In the genomic region with DNA sequence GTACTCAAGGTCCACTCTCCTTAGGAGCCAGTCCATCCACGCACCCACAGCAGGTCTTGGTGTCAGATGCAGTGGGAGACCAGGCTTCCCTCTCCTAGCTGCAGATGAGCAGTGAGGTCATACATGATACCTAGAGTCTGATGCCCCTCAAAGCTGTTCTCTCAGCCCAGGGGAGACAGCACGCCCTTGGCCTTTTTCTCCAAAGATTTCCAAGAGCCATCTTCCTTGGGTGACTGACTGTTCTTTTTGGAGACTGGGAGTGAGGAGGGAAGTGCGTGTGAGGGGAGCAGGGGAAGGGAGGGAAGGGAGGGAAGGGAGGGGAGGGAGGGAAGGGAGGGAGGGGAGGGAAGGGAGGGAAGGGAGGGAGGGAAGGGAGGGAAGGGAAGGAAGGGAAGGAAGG, we compare ENCODE assay signal across 10 mouse cellular contexts.
DNase-seq lines count a peak whose midpoint lies in the region; ATAC-seq and TF ChIP-seq lines count a peak whose summit lies in the region.
"Had no signal": no experiment of that assay in that cellular context is flagged by ENCODE, and none has a peak within 500 bp of the region (broad histone marks: within the 10 kb centered on the region; RNA-seq: fewer than 3 reads in every experiment).

No protein-coding gene starts in this region.

- no peaks in the 10 kb centered on the region for H3K9me3 ChIP-seq in forebrain, embryonic 12.5 days
- no peaks in the 10 kb centered on the region for H3K9me3 ChIP-seq in forebrain, embryonic 16.5 days (ENCODE audit: control insufficient read depth, low read length)
- no peaks in the 10 kb centered on the region for H3K9me3 ChIP-seq in megakaryocyte, embryonic 14.5 days
- H3K9me3 ChIP-seq in hindbrain, embryonic 16.5 days (ENCODE audit: control insufficient read depth, low read length), result no peaks in the 10 kb centered on the region
- H3K9me3 ChIP-seq in stomach, postnatal 0 days (ENCODE audit: control insufficient read depth, low read length), result no peaks in the 10 kb centered on the region

- peaks cover 60% of the 10 kb centered on the region for H3K4me1 ChIP-seq in forebrain, embryonic 12.5 days
- H3K4me1 ChIP-seq in forebrain, embryonic 16.5 days (replicated peaks; ENCODE audit: control insufficient read depth, insufficient read depth, low read length), result peaks cover 38% of the 10 kb centered on the region
- peaks cover 89% of the 10 kb centered on the region for H3K4me1 ChIP-seq in megakaryocyte, embryonic 14.5 days
- H3K4me1 ChIP-seq in hindbrain, embryonic 16.5 days (ENCODE audit: control insufficient read depth, insufficient read depth, low read depth, low read length), result peaks cover 29% of the 10 kb centered on the region
- H3K4me1 ChIP-seq in stomach, postnatal 0 days (replicated peaks; ENCODE audit: control insufficient read depth, insufficient read depth), result peaks cover 2% of the 10 kb centered on the region; the same call in 1 of the 2 replicates

- DNase-seq in stomach, postnatal 0 days (ENCODE audit: low spot score), result no peak
- DNase-seq in kidney, postnatal 36 days, result no peak
- no peak for DNase-seq in embryo, embryonic 10.5 days (ENCODE audit: low spot score)

- WGBS in forebrain, embryonic 12.5 days, result 75% methylated on average over 3 of the region's 3 CpGs
- 88% methylated on average over 3 of the region's 3 CpGs for WGBS in forebrain, embryonic 16.5 days
- 86% methylated on average over 2 of the region's 3 CpGs for WGBS in hindbrain, embryonic 16.5 days
- WGBS in stomach, postnatal 0 days, result 86% methylated on average over 2 of the region's 3 CpGs

- peak overlapping the region; percentile 59; the same call in 1 of the 2 replicates for H3K27ac ChIP-seq in forebrain, embryonic 12.5 days
- no peak overlapping the region for H3K27ac ChIP-seq in forebrain, embryonic 16.5 days (ENCODE audit: low read length)
- peak overlapping the region; percentile 70 for H3K27ac ChIP-seq in hindbrain, embryonic 16.5 days (ENCODE audit: low read depth, low read length)
- peak overlapping the region; percentile 45 for H3K27ac ChIP-seq in stomach, postnatal 0 days (replicated peaks)
- H3K27ac ChIP-seq: macrophage had no signal

- no peaks in the 10 kb centered on the region for H3K27me3 ChIP-seq in forebrain, embryonic 12.5 days
- no peaks in the 10 kb centered on the region for H3K27me3 ChIP-seq in forebrain, embryonic 16.5 days (replicated peaks; ENCODE audit: control insufficient read depth, insufficient read depth, low read length)
- no peaks in the 10 kb centered on the region for H3K27me3 ChIP-seq in megakaryocyte, embryonic 14.5 days (replicated peaks)
- no peaks in the 10 kb centered on the region for H3K27me3 ChIP-seq in hindbrain, embryonic 16.5 days (replicated peaks; ENCODE audit: control insufficient read depth, insufficient read depth, low read length)
- H3K27me3 ChIP-seq in stomach, postnatal 0 days (ENCODE audit: control insufficient read depth, insufficient read depth, low read length), result no peaks in the 10 kb centered on the region
- H3K27me3 ChIP-seq: Patski had no signal

- H3K4me3 ChIP-seq in forebrain, embryonic 12.5 days (replicated peaks), result no peak overlapping the region
- H3K4me3 ChIP-seq in forebrain, embryonic 16.5 days (replicated peaks; ENCODE audit: low read length), result no peak overlapping the region
- peak overlapping the region; percentile 66 for H3K4me3 ChIP-seq in megakaryocyte, embryonic 14.5 days (replicated peaks)
- no peak overlapping the region for H3K4me3 ChIP-seq in hindbrain, embryonic 16.5 days (ENCODE audit: low read length)
- no peak overlapping the region for H3K4me3 ChIP-seq in stomach, postnatal 0 days (ENCODE audit: low read depth, low read length)

- TF ChIP-seq CTCF in stomach, postnatal 0 days (IDR thresholded peaks at IDR 0.05; ENCODE audit: low read depth), result no peak

- no peak for TF ChIP-seq EP300 in stomach, postnatal 0 days (optimal IDR thresholded peaks at IDR 0.05)

- no peaks in the 10 kb centered on the region for H3K36me3 ChIP-seq in forebrain, embryonic 12.5 days (replicated peaks)
- no peaks in the 10 kb centered on the region for H3K36me3 ChIP-seq in forebrain, embryonic 16.5 days (ENCODE audit: control insufficient read depth, insufficient read depth)
- H3K36me3 ChIP-seq in megakaryocyte, embryonic 14.5 days (replicated peaks; ENCODE audit: low read length), result no peaks in the 10 kb centered on the region
- no peaks in the 10 kb centered on the region for H3K36me3 ChIP-seq in hindbrain, embryonic 16.5 days (ENCODE audit: control insufficient read depth, insufficient read depth, low read length)
- H3K36me3 ChIP-seq in stomach, postnatal 0 days (ENCODE audit: control insufficient read depth, insufficient read depth, low read length), result no peaks in the 10 kb centered on the region

- no peak overlapping the region for H3K9ac ChIP-seq in forebrain, embryonic 12.5 days
- H3K9ac ChIP-seq in forebrain, embryonic 16.5 days (replicated peaks; ENCODE audit: low read depth, low read length), result no peak overlapping the region
- H3K9ac ChIP-seq in hindbrain, embryonic 16.5 days (ENCODE audit: low read depth, low read length), result no peak overlapping the region; the same call in 1 of the 2 replicates
- no peak overlapping the region for H3K9ac ChIP-seq in stomach, postnatal 0 days (ENCODE audit: low read length)

- no peak for ATAC-seq in forebrain, embryonic 12.5 days (ENCODE audit: low FRiP score)
- ATAC-seq in forebrain, embryonic 16.5 days, result no peak
- no peak for ATAC-seq in megakaryocyte, adult 5-6 weeks (ENCODE audit: poor library complexity, severe bottlenecking)
- no peak for ATAC-seq in hindbrain, embryonic 16.5 days
- no peak for ATAC-seq in stomach, postnatal 0 days (ENCODE audit: low FRiP score, low TSS enrichment)

- H3K4me2 ChIP-seq in forebrain, embryonic 12.5 days, result no peak overlapping the region
- H3K4me2 ChIP-seq in forebrain, embryonic 16.5 days (ENCODE audit: low read length), result no peak overlapping the region
- H3K4me2 ChIP-seq in hindbrain, embryonic 16.5 days (ENCODE audit: low read length), result peak overlapping the region; percentile 18; the same call in 1 of the 2 replicates
- no peak overlapping the region for H3K4me2 ChIP-seq in stomach, postnatal 0 days (replicated peaks; ENCODE audit: low read depth)
